Mouse (Mus musculus) ovary, postnatal 14 days (tissue): Measurements from ENCODE around the gene Rassf6.
A peak's percentile ranks its signal among the peaks of the same experiment; 100 is the strongest.
"Not testable (repeated sequence)": the region's sequence is repeated elsewhere in the genome, so short reads cannot be mapped to it uniquely, and the experiment has no call there.

Experiments
- DNase-seq: peaks from one replicate; pipeline ENCODE4 v3.0.0; 2022; ENCODE audit warnings: low spot score

Rassf6 gene

DNA sequence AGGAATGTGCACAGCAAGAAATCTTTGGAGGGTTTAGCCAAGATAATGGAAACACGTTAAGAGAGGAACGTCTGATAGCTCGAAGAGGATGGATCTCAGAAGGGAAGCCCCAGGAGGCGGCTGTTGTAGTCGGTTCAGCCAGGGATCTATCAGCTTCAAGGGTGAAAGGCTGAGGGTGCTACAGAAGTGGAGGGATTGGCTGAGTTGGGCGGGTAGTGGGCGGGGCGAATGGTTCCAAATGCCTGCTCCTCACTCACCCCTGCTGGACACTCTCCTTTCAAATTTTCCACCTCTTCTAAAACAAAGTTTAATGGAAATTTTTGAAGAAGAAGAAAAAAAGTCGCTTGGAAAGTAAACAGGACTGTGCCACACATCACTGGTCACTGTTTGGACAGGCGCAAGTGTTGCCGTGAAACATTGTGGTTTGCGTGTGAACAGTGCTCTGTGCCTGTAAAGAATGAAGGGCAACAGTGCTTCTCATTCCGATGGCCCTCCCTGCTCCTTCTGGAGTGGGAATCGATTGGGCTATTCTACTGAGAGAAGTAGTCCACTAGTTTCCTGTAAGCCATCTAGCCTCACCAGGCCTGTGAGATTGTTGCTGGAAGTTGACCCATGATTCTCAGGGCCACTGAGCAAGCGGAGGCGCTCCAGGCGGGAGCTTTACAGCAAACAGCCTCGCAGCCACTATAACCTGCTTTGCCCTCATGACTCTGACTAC lies 15.6 kb downstream of the Rassf6 start:
- DNase-seq: no peak

DNA sequence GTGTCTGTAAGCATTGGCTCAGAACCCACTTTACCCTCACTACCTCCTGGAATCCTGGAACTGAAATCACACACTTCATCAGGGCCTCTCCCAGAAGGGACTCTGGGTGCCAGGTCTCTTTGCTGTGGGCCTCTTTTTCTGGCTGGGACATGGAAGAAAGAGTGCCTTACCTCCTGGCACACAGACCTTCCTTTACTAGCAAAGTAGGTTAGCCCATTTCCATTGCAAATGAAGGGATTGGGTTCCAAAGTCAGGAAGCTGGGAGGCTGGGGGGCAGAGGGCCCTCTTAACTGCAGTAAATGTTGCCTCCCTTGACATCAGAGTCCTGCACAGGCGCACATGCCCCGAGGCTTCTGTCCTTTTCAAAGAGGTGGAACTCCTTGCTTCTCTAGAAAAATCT lies 17.2 kb downstream of the Rassf6 start:
- no peak for DNase-seq

DNA sequence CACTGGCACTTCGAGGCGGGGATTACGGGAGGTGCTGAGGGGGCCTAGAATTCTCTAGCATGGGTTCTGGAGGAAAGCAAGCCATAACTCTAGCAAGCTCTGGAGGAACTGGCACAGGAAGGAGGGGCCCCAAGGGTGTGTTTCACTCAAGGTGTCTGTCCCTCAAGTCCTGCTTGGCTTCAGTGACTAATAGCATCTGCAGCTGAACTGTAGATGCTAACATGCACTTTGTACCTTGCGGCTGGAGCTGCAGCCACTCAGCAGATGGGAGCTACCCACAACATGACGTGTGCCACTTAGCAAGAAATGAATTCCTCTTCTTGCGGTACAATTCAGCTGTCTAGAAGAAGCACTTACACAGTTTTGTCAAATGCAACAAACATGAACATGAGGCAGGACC lies 18.7 kb downstream of the Rassf6 start:
- DNase-seq: no peak

DNA sequence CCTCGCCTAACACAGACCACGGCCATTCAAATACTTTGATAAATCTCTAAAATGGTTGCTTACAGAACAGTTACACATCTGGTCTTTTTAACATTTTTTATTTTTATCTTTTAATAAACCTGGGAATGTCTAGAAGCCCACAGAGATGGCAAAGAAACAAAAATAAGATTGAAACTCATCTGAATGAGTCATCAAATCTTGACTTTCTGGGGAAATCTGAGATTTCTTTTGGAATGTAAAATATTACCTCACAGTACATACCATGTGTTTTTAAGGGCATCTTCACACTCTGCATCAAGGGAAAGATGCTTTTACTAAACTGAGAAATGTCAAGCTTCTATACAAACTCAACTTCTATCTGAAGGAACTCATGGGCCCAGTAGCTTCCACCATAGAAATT lies 19.1 kb downstream of the Rassf6 start:
- no peak for DNase-seq

DNA sequence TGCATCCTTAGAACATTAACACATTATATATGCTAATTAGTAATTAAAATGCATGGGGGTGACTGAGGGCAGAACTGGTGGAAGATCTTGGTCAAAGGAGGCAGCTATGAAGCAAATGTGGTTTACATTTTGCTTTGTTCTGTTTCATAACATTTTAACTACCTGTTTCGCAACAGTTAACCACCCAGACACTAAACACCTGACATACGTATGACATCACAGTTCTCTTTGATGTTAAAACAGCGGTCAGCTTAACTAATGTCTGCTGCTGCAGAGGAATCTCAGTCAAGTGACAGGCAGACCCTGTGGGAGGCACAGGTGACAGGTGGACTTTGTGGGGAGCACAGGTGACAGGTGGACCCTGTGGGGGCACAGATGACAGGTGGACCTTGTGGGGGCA lies 22.6 kb downstream of the Rassf6 start:
- DNase-seq: no peak

DNA sequence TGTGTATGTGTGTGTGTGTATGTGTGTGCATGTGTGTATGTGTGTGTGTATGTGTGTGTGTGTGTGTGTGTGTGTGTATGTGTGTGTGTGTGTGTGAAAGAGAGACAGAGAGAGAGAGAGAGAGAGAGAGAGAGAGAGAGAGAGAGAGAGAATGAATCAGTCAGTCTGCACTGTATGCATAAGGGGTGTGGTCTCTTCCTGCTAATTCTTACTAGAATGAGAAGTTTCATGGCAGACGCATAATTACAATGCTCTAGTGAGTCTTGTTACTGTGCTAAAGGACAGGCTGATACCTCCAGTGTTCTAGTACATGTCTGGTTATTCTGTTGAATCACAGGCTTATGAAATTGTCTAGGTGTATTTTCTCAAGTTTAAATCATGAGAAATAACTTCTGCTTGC lies 27.7 kb downstream of the Rassf6 start:
- not testable (repeated sequence) for DNase-seq

DNA sequence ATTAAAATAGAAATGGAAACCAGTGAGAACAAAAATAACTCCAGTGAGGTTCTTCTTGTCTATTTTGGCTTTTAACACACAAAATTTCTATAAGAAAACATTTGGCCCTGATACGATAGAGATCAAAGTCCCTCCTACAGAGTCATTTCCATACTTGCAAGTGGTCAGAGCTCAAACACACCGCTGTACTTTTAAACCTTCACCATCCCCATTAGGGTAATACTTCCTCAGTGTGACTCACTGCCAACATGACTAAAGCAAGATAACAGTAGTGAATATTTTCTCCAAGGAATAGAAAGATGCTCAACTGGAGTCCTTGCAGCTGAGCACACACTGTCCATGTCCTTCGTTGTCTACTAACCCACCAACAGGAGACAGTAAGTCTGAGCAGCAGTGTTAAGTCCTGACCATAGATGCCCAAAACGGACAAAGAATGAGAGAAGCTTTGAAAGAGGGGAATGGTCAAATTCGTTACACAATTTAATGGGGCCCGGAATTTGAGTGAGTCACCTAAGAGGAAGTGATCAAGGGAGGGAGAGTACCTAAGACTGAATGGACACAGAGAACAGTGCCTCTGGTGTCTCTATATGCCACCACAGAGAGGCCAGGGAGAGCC lies 28.4 kb downstream of the Rassf6 start:
- DNase-seq: no peak

DNA sequence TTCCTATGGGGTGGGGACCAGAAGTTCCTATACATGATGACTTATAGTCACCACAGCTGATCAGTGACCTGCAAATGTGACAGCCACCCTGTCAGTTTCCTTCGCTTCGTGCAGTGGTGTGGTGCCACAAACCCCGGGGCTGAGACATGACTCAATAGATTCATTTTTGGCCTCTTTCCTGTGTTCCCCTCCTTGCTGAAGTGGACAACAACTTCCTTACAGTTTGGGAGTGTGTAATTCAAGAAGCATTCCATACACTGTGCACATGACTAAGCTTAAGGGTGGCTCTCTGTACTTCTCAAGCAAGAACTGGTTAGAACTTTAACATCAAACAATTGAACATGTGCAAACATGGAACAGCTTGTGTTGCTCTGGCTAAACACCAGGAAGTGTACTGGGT lies 29.1 kb downstream of the Rassf6 start:
- DNase-seq: no peak

DNA sequence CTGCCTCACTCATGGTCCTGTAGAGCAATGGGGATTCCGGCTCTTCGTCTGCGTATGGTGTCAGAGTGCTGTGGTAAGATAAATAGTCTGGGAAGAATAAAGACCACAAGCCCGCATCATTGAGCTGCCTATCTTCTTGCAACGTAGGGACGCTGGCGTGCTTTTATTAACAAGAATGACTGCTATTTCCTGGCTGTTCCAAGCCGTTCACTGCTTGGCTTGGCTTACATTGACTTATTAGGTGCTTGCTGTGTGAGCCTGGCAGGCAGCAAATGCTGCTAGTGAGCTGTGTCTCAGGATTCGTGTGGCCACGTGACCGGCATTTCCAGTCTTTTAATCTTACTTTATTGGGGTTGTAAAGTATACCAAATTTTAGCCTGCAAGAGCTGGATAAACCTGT lies 31.6 kb downstream of the Rassf6 start:
- DNase-seq: no peak

DNA sequence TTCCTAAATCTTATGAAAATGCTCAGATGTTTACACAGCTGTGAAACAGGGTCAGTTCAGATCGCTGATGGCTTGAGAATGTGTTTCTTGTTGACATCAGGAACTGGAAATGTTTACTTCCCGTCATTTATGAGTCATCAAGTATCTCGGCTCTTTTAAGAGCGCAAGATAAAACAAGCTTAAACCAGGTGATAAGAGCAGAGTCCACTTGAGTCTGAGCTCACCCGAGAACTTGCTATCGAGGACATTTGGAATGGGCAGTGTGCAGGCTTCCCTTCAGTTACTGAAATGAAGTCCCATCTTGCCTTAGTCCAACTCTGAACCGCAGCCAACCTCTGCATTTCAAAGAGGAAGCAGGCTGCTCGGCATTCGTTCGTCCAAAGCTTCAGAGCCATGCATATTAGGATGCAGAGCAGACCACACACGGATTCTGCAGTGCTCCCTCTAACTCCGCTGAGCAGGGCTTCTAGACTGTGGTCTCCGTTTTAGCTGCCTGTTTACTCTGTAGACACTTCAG lies 37.0 kb downstream of the Rassf6 start:
- DNase-seq: no peak

DNA sequence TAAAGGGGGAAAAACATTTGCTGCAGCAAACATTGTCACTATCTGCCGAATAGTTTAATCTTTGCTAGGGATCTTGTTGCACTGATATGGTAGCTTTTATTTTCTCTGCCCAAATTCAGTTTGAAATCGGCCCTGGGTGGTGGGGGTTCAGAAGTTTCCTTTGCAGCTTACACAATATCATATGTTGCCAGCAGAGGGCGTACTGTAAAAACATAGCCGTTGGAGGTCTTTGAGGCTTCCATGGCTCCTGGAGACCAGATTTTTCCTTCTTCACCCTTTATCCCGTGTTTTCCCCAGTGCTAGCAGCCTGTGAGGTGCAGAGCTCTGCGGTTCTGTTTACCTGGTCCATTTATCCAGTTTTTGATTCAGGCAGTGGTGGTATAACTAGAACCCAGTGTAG lies 39.0 kb downstream of the Rassf6 start:
- peak; percentile 45 for DNase-seq

DNA sequence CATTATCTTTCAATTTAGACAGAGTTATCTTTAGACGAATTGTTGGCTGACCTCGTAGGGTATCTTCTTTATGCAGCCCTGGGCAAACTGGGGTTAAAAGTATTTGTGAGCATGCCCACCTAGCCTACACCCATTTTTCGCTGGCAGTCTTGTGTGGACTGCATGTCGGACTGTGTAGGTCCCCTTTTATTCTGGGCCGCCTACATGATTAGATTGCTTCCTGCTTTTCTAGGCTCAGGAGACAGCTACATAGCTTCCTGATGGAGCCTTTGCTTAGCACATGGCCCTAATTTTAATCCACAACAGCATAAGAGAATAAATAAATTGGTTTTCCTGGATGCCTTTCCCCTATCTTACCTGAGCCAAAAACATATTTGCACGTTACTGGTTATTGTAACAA lies 44.3 kb downstream of the Rassf6 start:
- DNase-seq: no peak

DNA sequence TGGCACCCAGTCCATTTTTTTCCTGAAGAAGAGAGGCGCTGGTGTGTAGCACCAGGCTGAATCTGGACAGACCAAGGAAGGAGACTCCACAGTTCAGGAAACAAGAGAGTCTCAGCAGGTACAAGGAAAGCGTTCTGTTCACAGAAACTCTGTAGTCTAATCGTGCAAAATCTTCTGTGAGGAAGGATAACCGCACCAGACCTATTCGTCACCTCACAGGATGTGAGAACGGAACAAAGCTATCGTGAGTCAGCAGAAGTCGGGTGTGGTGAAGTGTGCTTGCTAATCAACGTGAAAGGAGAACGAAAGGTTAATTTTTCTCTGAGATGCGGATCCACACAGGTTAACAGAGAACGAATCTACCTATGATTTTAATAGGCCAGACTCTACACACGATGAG lies 45.5 kb downstream of the Rassf6 start:
- DNase-seq: no peak

DNA sequence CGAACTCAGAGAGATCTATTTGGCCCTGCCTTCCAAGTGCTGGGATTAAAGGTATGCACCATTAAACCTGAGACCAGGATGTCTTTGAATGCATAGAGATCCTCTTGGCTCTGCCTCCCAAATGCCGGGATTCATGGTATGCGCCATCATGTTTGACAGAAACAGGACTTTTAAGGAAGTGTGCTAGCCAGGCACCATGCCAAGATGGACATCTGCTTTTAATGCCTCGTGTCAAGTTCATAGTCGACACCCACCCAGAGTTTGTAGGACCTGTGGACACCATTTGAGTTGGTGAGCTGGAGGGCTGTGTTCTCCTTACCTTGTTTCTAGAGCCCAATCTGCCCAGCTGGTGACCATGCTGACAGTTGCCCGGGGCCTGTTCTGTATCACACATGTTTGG lies 48.5 kb downstream of the Rassf6 start:
- DNase-seq: no peak

DNA sequence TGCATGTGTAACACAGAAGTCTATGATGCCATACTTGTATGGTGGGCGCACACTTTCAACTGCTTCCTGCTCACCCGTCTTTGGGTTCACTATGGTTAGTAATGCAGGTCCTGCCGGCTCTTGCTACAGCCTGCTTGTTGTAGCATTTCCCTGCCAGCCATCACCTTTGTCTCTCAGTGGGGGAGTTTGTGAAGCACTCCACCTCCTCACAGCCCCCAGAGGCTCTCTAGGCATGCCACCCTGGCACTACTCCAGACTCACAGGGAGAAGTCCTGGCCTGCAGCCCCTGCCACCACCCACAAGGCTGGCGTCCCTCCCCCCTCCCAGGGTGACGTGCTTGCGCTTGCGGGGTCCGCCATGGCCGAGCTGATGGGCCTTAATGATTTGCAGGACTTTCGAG lies 49.8 kb downstream of the Rassf6 start:
- no peak for DNase-seq

DNA sequence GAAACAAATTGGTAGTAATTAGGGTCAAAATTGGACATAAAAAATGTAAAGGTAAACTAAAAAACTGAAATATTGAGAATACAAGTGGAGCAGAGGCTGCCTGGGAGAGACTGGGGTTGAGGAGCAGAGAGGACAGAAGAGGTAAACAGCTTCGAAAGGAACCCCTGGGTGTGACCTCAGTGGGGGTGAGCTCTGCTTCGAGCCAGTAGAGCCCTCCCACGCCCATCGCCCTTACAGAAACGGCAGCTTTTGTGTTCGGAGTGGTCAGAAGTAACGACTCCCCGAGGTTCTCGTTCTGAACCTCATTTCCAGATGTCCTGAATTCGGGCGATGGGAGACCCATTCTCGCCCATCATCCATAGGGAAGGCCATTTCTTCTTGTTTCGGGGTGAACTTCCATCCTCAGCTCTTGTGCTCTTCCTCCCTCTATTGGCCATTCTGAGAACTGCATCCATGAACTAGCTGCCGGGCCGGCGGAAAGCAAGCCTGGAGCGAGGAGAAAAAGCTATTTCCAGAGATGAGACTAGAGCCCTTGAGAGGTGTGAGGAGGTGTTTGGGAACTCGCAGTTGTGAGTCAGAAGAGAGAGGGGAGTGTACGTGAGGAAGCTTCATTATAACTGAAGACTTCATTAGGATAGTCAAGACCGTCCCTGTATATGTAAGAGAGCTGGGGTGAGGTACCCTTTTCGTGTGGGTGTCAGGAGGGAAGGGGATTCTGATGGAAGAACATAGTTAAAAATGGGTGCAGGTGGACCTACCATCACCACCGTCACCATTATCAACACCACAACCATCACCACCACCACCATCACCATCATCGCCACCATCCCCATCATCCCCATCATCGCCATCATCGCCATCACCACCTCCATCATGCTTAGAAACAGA lies 51.5 kb downstream of the Rassf6 start:
- DNase-seq: peak; percentile 80

DNA sequence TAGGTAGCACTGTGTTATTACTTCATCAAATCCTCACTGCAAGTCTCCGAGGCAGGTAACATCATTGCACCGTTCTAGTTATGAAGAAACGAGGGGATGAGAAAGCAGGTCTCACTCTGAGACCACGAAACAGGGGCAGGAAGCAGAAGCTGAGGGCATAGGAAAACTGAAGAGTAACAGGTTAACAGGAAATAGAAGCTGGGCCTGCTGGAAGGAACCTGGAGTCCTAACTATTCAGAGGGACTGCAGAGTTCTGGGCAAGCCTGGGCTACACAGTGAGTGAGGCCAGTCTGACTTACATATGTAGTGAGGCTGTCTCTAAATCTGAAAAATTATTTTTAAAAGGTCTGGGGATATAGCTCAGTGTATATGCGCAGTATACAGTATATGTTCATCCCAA lies 52.4 kb downstream of the Rassf6 start:
- no peak for DNase-seq

DNA sequence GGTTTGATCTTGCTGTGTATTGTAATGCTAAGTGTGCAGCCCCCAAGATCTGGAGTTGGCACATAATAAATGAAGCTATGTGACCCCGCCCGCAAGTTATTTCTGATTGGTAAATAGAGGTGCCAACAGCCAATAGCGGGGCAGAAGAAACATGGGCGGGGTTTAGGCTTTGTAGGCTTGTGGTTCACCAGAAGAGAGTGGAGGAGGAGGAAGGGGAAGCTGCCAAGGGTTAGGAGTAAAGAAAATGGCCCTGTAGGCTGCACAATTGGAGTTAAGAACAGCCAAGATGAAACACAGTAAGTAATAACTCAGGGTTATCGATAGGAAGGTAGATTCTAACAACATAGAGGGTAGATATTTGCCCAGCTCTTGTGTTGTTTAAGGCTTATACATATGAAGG lies 53.9 kb downstream of the Rassf6 start:
- DNase-seq: no peak

DNA sequence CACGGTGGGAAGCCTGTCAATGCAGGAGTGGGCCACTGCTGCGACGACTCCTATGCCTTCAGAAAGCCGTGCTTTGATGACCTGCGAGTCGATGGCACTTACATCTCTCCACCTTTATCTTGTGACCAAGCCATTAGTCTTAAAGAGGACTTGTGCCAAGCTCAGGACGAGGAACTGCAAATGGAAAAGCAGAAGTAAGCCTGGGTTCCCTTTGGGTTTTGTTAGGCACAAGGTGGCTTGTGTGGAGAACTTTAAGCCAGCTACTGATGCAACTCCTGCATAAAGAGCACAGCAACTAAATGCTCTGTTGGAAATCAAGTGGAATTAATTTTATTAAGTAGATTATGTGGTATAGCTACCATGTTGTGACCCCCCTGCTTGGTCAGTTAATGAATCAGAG lies 55.7 kb downstream of the Rassf6 start:
- no peak for DNase-seq

DNA sequence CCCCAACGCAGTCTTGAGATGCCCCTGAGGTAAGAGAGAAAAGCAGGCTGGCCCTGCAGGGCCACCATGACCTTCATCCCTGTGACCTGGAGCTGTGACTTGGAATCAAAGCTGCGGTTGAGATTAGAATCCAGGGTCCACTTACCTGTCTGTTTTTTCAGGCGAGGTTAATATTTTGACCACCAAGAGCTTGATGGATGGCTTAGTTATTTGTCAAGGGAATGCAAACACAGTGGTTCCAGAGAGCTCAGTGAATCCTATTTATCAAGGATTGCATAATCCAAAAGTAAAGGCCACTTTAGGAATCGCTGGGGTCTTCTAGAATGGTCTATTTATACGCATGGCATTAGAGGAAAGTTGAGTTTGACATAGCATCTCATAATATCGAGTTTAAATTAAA lies 58.3 kb downstream of the Rassf6 start:
- DNase-seq: no peak

DNA sequence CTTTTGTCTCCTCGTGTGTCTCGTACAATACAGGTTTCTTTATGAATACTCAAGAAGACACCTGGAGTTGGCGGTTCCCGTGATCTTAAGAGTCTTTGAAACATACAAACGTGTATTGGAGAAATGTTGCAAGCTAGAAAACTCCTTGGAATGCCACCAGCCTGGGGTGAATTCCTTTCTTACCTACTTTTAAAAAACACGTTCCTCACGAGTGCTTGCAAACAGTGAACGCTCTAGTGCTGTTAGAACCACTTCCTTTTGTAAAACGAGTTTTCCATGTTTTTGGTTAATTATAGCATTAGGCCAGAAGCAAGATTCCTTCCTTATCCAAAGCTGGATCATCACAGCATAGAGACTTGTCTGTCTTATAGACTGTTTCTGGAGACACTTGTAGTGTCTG lies 60.9 kb downstream of the Rassf6 start:
- DNase-seq: no peak

DNA sequence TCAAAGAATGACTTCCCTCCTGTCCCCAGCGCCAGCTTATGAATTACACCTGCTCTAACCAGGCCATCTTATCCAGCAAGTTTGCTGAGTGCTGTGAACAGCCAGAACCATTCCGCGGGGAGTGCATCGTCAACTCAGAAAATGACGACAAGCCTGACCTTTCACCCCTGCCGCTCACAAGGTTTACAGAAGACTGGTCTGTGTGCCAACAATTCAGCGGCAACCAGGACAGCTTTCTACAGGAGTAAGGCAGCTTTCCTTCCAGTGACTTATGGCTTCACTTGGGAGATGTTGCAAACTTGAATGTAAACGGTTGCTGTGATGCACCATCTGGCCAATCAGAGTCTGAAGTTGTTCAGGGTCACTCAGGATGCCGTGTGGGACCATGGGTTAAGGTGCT lies 62.7 kb downstream of the Rassf6 start:
- DNase-seq: no peak

DNA sequence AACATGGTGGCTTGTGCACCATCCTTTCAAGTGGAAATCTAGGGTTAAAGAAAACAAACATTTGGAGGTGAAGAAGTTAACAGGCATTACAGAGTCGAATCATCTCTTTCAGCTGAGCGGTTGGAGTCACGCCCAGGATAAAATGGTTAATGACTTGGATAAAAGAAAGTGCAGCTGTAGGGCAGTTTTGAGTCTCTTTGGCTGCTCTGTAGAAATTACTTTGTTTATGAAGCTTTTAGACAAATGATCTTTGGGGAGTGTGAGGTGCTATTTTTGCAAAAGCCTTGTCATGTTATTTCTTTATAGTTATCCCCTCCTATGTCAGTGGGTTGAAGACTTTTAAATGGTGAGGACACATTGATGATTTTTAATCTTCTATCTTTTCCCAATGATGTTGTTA lies 69.2 kb downstream of the Rassf6 start:
- DNase-seq: no peak
